Mouse (Mus musculus): ENCODE data around the gene Plcb2. TPM values are rescaled to one million over a fixed set of nuclear protein-coding genes. Genes with fewer than 3 reads are reported as not detected.

The Plcb2 gene
- total RNA-seq, 4 experiments from 2014 or later, result 2.2 to 3.3 (median 2.5) TPM

DNA sequence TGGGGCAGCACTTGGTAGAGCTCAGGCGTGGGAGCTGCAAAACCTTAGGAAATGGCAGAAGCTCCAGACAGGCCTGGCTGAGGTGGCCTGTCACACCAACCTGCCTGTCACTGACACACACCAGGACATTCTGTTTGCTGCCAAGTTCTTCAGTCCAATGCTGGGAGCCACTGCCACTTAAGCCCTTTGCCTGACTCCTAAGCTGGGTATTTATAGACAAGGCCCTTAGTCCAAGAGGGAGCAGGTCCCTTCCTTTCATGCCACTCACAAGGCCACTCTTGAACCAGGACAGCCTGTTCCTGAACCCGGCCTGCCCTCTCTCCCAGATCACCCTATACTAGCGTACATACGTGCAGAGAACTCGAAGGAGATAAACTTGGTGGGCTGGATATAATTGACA is 11.6 kb downstream of the Plcb2 start:
- DNase-seq (ENCODE audit: low spot score), result peak; percentile 77

DNA sequence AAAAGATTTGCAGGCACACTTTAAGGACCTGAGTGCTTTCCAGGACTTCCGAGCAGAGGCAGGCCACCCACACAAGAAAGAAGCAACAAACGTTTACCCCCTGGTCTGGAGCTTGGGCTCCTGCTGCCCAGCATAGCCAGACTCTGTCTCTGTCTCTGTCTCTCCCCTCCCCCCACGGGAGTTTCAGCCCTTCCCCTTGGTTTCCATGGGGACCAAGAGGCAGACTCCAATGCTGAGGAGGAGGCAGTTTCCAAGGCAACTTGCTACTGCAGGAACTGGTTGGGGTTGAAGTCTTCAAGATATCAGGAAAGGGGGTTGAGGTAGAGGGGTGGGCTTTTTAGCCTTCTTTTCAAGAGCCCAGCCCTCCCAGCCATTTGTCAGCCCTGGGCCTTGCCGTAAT is 14.0 kb downstream of the Plcb2 start:
- no peak for DNase-seq (ENCODE audit: low spot score)

DNA sequence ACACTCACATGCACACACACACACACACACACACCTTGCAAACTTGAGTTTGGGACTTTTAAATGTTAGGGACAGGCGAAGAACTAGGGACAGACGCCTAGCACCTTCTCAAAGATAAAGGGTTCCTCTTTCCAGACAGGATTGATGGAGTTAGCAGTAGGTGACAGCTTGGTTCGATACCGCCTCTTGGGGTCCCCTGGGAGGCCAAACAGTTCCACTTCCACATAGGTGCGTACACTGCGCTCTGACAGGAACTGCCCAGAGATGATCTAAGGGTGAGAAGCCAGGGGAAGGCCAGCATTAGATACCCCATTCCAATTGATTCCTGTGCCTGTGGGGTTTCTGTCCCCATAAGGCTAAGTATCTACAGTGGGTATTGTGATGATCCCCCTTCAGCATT is 14.6 kb downstream of the Plcb2 start:
- no peak for DNase-seq (ENCODE audit: low spot score)

DNA sequence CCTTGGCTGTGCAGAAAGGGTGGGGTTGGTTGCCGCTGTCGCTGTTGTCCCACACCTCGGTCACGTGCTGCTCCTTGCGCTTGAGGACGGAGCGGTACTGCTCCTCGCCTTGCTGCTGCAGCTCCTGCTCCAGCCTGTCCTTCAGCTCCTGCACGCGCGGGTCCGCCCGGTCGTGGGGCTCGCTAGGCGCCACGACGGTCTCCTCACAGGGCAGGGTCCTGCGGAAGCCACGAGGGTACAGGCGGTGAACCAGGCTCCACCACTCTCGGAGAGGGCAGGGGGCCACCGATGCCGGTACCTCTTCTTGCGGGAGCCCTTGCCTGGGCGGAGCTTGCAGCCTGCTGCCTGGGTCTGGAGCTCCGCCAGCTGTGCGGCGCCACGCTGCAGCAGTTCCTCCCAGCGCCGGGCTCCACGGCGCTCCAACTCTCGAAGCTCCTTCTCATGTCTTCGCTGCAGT is 17.2 kb downstream of the Plcb2 start:
- no peak for DNase-seq (ENCODE audit: low spot score)

DNA sequence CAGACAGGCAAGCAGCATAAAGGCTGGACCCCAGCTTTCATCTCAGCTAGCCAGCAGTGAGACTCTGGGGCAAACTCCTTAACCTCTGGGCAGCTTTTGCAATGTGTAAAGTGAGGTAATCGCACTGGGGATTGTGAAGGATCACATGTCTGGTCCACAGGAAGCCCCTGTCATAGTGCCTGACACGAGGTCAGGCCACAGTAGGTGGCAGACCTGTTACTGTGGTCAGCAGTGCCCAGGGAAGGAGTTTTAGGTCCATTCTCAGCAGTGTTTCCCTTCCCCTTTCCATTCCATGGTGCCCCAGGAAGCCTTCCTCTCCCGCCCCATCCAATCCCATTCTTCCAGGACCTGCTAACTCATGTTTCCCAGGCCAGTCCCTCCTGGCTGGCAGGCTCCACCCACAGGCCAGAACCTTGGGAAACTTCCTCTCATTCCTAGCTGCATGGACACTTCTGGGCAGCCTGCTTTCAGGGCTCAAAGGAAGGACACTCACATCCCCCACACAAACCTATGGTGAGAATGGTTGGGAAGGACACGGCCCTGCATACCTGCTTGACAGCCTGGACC is 18.5 kb downstream of the Plcb2 start:
- no peak for DNase-seq (ENCODE audit: low spot score)

DNA sequence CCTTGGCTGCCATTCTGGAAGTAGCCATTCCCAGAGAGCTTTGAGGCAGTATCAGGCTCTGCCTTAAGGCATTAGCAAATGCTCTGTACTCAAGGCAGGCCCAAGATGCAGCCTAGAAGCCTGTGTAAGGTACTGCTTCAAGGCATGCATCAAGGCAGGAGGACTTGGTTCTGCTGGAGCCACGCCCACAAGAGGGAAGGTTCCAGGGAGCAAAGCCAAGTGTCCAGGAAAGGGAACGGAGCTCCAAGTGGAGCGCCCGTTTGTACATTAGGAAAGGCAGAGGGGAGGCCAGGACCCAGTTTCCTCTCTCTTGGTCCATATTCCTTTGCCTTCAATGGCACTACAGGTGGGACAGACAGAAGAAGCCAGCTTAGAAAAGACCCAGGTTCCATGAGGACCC is 19.8 kb downstream of the Plcb2 start:
- DNase-seq (ENCODE audit: low spot score), result no peak

DNA sequence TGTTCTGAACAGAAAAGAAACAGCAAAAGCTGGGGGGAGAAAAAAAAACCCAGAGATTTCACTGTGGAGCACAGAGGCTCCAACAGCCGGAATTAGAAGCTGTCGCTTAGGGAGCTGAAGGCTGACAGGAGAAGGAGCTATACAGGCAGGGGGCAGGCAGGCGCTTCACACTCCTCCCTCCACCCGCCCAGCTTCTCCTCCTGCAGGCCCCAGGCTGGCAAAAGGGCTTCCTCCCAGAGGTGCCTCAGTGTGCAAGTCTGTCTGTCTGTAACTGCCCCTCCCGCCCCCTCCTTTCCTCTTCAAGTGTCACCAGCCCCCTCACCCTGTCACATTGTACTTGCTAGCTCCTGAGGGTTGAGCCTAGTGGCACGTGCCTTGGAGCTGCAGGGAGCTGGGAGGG is 21.8 kb downstream of the Plcb2 start:
- DNase-seq (ENCODE audit: low spot score), result no peak

DNA sequence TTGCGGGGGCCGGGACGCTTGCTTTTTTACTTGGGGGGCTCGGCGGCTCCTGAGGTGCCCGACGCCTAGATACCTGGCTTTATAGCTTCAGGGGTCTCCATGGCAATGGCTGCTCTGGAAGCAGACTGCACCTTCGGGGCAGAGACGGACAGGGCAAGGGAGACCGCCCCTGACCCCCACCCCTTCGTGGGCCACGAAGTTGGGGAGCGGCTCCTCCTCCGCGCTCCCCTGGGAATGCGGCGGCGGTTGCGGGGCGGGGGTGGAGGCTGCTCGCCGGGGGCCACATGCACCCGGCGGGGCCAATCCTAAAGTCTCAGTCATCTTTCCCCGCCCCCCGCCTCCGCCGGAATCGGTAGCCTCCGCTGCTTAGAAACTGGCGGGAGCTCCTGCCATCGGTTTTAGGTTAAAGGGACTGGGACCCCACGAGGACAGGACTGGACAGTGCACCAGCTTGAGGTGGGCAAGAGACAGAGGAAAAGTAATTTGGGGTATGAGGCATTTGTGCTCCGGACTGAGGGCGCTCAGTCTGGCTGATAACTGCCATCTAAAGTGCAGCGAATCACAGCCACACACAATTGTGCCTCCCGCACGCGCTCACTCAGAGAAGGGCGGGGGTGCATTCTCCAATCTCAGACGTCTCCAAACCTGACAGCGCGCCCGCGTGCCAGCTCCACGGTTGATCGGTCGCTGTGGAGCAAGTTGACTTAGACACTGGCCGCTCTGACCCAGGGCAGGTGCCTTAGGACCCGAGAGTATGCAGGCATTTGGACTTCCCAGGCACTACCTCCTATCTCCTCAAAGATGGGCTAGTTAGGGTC is 24.1 kb downstream of the Plcb2 start, which contains the start of gene Ankrd63:
TSS of gene Ankrd63 (minus strand) at position 51 of the 818 bp plus-strand sequence.
- DNase-seq (ENCODE audit: low spot score), result no peak

DNA sequence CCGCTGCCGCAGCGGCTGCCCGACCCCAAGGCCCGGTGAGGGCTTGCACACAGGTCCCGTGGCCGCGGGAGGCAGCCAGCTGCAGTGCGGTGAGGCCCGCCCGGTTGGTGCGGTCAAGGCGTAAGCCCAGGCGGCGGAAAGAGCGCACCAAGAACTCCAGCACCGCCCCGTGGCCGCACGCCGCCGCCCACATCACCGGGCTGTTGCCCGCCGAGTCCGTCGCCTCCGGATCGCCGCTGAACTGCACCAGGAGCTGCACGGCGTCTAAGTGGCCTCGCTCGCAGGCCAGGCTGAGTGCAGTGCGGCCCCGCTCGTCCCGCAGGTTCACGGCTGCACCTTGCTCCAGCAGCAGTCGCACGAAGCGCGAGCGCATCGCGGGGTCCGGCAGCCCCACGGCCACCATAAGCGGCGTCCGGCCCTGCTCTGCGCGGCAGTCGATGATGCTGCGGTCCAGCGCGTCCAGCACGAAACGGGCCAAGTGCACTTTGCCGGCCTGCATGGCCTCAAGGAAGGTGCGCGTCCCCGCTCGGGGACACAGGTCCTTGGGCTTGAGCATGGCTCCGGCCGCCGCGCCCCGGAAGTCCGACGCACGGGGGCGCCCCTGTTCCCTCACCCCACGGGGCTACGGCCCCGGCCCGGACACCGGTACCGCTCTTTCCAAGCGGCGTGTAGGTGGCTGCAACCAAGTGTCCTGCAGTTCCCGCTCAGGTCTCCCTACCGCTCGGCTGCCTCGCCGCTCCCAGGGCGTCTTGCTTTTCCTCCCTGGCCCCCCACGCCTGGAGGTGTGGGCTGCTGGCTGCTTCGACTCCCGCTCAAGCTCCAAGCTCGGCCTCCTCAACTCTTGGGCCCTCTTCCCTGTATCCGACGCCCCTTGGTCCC is 25.1 kb downstream of the Plcb2 start:
- DNase-seq (ENCODE audit: low spot score), result no peak

DNA sequence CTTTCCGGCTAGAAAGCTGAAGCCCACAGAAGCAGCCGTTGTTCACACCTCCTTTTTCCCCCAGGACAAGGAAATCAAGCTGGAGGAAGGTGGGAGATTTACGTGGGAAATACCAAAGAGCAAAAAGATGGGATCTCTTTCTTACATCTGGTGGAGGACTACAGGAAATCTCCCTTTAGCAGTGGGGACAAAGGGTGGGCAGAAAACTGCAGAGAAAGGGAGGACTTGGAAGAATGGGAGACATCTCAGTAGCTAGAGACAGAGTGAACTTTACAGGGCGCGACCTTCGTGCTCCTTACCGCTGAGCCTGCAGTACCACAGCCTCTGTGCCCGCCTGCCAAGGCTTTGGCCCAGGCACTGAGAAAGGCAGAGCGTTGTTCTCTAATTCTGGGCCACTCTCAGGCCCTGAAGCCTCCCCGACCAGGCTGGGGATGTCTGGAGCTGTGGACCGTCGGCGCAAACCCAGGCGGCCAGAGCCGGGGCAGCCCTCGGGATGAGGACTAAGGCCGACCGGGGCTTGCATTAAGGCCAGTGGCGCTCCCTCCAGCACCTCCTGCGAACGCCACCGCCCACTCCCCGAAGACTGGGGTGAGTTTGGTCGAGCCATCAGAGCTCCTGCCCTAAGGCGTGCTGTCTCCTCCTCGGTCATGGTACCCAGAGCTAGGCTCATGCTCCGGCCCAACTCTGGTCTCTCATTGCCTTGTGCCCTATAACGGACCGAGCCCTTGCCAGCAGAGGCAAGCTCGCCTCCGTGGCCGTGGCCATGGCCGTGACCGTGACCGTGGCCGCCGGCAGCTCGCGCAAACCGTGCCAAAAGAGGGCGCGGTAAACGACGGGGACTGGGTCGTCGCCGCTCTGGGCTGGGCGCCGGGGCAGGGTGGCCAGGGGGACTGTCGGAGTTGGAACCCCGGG is 26.0 kb downstream of the Plcb2 start:
- DNase-seq (ENCODE audit: low spot score), result no peak

DNA sequence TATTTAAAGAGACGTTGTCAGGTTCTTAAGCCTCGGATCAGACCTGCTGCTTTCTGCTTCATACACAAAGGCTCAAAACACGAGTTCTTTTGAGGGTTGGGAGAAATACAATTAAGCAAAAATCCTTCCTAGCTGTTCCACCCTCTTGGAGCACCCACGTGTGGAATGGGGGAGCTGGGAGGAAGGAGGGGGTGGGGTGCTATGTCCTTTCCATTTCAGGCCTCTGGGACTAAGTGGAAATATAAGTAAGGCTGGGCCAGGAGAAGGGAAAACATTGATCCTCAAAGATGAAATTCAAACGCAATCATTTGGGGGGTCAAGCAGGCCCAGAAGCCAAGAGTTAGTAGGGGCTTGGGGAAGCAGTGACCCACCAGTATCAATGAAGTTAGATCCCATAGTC is 27.1 kb downstream of the Plcb2 start:
- no peak for DNase-seq (ENCODE audit: low spot score)

DNA sequence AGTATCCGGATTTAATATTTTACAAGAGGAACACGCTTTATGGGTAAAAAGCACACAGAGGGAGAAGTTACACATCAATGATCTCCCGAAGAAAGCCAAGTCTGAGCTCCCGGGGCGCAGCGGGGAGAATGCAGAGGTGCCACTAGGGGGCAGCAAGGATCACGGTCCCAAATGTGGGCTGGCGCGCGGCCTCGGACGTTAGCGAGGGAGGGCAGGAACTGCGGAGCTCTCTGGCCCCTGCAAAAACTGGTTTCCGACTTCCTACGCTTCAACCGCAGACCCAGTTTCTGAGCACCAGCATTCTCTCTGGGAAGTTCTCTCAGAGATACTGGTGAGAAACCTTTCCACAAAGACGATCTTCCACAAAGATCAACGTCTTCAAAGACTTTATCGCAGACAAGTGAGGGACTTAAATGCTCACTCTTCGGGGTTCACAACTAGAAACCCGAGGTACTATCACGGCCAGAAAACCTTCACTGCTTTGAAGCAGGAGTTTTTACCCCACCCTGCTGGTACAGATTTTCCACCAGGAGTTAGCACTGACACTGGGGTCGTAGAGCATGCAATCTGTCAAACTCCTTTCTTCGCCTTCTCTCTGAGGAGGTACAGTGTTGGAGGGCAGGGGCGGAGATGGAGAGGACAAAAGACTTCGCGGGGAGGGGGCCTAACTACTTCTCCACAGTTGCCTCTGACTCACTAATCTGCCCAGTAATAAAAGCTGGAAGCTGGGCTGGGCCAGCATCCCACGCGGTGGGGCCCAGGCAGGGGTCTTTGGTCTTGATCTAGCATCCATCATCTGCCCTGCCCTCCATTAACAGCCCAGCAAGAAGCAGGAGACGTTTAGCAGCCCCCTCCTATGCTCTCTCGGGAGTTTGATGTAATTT is 27.8 kb downstream of the Plcb2 start:
- peak; percentile 85 for DNase-seq (ENCODE audit: low spot score)

DNA sequence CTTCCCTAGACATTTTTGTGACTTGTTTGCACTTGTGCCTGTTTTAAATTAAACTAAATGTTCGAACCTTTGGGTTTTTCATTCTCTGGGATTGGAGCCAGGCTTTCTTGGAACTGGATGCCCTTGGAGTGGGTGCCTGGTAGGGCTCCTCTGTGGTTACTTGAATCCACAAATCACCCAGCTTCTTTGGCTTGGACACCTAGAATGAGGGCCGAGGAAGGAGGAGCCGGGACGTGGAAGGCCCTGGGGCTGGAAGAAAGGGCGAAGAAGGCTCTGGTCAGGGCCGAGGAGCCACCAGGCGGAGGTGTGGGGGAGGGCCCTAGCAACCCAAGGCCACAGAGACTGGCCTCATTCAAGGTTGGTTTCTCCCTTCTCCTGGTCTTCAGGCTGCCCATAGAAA is 30.3 kb downstream of the Plcb2 start:
- DNase-seq (ENCODE audit: low spot score), result no peak

DNA sequence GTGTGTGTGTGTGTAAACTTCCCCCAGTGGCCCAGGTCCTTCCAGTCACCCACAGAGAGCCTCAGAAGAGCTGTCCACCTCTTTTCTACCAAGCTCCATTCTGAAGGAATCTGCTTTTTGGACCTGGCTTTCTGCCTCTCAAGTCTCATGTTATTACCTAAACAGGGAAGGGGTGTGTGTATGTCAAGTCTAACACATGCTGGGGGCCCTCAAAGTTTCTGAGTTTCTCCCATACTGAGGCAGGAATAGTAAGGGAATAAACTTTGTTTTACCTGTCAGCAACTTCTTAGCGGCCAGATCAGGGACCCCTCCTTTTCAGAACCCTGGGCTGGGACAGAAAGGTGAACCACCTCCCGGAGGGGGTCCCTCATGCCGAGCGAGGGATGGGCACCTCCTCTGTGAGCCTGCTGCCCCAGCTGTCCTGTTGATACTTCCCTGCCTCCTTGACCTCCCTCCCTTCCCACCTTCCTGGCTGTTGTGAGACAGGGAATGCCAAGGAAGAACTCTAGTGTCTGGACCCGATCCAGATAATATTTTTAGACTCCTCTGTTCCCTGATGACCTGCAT is 30.8 kb downstream of the Plcb2 start:
- DNase-seq (ENCODE audit: low spot score), result no peak

DNA sequence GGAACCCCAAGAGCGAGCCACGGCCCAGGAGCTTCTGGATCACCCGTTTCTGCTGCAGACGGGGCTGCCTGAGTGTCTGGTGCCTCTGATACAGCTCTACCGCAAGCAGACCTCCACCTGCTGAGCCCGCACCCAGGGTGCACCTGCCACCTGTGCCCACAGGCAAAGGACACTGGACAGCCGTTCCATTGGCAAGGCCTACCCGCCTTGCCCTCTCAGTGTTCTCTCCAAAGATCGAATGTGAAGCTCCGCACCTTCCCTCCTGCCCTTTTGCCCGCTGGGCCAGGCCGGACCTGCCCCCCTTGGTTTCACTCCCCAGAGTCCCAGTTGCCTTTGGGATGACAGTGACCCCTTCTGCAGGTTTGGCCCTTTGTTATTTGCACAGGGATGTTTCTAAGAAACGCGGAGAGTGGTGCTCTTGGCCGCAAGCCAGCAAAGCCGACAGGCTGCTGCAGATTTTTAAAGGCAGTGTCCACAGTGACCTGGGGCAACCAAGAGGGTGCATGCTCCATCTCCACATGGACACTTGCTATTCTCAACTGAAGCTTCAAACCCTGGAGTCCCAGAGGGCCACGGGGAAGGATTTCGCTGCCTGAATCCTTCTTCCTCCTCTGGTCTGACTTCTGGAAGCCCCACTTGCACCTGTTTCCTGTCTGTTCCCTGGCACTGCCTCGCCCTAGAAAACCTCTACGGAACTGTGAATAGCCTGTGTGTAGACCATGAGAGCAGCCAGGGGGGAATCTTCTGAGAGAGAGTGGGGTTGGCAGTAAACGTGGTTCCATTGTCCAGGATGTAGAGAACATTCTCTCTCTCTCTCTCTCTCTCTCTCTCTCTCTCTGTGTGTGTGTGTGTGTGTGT is 31.6 kb downstream of the Plcb2 start:
- DNase-seq (ENCODE audit: low spot score), result no peak

DNA sequence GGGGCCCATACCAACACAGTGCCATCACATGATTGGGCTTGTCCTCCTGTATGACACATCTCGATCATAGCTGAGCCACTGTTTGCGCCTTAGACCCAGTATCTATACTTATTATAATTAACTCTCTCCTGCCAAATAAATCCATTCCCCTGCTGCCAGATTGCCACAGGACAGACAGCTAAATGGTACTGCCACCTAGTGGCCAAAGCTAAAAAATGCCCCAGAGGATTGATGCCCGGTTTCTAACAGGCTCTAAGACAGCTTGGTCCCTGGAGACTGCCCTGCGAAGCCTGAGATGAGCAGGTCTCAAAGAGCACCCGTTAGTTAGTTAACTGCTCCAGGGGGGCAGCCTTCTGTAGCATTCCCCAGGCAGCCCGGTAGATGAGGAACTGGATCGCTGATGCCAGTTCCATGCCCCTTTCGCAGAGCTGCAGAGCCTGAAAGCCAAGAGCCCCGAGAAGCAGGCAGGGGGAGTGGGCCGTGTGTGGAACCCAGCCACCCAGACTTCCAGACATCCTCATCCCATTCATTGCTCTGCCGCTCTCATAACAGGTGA is 32.5 kb downstream of the Plcb2 start:
- DNase-seq (ENCODE audit: low spot score), result peak; percentile 63

DNA sequence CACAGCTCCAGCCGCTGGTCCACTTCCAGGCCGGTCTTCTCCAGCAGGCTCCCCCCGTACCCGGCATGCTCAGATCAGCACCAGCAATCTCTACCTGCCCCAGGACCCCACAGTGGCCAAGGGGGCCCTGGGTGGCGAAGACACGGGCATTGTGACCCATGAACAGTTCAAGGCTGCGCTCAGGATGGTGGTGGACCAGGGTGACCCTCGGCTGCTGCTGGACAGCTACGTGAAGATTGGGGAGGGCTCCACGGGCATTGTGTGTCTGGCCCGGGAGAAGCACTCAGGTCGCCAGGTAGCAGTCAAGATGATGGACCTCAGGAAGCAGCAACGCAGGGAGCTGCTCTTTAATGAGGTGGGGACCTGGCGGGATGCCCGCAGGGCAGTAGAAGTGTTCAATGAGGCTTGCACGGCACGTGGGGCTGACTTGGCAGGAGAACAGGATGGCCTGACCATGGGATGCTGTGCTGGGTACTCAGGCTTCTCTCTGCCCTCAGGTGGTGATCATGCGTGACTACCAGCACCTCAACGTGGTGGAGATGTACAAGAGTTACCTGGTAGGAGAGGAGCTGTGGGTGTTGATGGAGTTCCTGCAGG is 34.8 kb downstream of the Plcb2 start:
- DNase-seq (ENCODE audit: low spot score), result no peak

DNA sequence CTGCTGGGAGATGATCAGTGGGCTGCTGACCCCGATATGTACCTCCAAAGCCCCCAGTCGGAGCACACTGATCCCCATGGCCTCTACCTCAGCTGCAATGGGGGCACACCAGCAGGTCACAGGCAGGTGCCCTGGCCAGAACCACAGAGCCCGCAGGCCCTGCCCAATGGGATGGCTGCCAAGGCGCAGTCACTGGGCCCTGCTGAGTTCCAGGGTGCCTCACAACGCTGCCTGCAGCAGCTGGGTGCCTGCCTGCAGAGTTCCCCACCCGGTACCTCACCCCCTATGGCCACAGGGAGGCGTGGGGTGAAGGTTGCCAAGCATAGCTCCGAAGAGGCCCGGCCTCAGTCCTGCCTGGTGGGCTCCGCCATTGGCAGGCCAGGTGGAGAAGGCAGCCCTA is 38.4 kb downstream of the Plcb2 start:
- no peak for DNase-seq (ENCODE audit: low spot score)
